Mouse (Mus musculus) mouse embryonic stem cell (cell line): ENCODE results near the gene Gm20388.

Source experiments
- in situ Hi-C, 2 experiments: fragments of 300-500 bp; cut with MboI; formaldehyde crosslinking; loops; 1 replicate in 1 of 2; 3 replicates in 1 of 2; pipeline ENCODE4 v1.14.3; 2019 to 2020; ENCODE audit warnings: low sequenced_read_pairs in 2 of 2, low pct_unique_long_range_greater_than_20kb in 1 of 2, mixed read lengths in 1 of 2; ENCODE audit not compliant: unreplicated experiment in 1 of 2

The Gm20388 gene

DNA sequence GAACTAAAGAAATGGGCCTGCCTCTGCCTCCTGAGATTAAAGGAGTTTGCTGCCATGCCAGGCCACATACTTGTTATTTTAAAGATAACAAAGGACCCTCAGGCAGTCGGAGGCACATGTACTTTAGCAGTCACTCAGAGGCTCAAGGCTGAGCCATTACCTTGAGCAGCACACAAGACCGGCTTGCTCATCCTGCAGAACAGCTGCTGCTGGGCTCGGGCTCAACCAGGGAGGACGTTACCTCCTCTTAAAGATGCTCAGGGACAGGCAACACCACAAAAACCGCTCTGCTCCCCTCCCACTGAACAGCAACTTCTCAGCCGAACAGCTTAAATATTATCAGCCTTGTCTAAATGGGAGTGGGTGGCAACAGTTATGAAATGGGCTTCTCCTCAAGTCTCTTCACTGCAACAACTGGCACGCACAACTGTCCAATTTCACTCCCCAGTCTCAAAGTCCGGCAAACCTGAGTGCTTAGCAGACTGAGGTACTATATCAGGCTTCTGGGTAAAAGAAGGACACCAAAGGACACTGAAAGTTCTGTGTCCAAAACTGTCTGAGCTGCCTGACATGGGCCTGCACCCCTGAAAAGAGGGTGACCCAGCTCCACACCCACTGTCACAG, 2991.4 kb downstream of the Gm20388 start:
- in situ Hi-C loops: no loop called here

DNA sequence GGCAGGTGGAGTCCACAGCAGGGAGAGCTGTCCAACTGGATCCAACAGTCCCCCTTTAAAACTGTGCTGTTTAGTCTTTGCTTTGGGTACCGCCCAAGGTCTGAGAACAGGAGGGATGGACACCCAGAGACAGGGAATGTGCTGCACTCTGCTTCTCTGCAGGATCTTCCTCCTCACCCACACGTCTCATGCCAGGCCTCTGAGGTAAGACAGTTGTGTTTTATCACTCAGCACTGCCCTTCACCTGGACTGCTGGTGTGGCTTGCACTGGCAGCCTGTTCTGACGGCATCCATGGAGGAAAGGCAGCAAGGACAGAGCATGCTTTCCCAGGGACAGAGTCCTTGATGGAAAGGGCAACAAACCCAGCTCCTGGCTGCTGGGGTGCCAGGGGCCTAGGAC, 2991.9 kb downstream of the Gm20388 start:
- in situ Hi-C loops: no loop called here

DNA sequence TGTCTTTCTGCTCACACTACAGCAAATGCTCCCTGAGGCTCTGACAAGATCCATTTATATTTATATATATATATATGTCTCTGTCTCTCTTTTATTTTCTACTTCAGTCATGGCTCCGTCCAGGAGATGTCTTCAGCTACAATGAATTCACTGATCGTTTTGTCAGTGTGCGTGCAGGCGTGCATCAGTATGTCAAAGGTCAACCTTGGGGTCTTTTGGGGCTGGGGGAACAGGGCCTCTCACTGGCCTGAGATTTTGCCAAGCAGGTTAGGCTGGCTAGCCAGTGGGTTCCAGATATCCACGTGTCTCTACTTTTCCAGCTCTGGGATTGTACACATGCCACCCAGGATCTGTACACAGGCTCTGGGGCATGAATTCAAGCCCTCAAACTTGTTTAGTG, 2992.4 kb downstream of the Gm20388 start:
- in situ Hi-C loops: no loop called here

DNA sequence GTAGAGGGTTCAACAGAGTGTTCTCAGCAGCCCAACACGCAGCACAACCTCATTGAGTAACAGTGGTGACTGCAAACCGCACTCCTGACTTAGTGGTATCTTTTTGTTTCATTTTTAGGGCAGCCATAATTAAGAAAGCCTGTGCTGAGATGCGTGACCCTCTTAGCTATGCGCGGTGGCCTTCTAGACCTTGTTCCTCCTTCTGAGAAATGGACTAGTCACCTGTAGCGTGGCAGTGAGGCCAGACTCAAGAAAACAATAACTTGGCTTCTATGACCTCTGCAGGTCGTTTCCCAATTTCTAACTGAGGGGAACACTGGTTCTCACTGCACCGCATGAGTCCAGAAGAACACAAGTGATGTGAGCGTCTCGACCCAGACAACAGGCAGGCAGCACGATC, 2993.9 kb downstream of the Gm20388 start:
- in situ Hi-C loops: no loop called here

DNA sequence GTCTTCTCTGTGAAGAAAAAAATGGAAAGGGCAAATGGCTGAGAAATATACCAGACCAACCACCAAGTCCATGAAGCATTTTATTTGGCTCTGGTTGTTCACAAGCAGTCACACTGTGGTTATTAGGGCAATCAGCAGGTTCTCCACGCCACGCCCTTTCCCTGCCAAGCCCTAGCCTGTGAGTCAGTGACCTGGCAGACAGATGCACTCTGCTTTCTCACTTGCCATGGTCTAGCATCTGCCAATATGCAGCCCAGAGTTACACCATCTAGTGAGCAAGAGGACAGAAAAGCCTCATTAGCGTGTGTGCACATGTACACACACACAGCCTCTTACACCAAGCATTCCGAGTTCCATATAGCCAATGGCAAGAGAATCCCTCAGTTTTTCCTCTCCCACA, 2994.7 kb downstream of the Gm20388 start:
- in situ Hi-C loops: no loop called here

DNA sequence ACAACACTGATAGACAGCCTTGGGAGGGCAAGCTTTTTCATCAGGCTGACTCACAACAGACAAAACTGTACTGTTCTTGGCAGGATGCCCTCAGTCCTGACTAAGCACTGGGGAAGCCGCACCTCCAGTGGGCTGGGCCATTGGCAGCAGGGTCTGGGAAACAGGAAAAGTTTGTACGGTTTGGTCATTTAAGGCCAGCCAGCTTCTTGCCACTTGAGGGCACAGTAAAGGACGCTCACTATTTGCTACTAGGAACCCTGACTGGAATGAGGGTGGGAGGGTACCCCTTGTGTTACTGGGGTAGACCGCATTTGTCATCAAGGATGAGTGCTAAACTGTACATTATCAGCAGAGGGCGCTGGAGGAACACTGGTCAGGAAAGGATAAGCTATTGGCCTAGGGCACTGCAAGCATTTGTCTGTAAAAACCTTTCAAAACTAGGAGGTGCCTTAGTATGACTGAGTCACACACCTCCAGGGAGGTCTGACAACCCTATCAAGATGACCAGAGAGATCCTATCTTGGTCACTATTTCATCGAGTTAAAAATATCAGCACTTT, 2995.9 kb downstream of the Gm20388 start:
- in situ Hi-C loops: no loop called here

DNA sequence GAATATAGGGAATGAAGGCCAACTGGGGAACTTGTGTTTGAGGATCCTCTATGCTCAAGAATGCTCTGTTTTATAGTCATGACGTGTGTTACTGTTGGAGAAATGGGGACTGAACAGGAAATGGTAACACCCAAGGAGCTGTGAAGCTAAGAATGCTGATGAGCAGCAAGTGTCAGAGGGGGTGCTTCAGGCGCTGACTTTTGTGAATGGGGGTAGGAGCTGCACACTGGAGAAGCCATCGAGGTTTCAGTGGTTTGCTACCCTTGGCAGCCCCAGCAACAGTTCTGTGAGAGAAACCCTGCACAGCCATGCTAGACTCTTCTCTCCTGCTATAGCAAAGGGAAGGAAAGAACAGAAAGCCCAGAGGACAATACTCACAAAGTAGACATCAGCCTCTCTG, 3001.5 kb downstream of the Gm20388 start:
- in situ Hi-C loops: no loop called here

DNA sequence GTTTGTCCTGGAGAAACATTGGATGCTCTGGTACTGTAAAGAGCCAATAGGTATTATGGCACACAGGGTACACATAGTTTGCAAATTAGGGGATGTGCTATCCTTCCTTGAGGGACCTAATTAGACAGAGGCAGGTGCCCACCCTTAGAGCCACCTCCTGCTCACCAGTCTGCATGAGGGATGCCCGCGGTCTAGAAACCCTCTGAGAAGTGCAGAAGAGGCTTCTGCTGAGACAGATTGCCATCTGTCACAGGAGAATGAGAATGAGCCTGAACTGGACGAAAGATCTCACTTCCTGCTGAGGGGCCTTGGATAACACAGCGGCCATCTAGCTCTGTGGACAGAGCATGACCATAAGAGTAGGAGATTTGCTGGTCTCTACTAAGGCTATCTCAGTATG, 3002.2 kb downstream of the Gm20388 start:
- in situ Hi-C loops: no loop called here

DNA sequence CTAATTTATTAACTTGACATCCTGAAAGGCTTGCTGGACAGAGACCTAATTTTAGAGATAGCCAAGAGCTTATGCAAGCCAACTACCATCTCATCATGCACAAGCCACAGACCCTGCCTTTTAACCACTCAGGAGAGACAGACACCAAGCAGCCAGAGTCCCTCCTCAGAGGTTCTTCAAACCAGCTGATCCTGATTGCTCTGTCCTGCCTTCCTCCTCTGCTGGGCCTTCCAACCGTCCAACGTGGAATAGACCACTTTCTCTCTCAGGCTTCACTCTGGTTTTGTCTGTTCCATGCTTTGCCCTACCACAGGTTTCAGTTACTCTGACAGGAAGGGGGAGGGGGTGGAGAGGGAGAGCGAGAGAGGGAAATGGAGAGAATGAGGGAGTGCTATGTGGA, 3006.1 kb downstream of the Gm20388 start:
- in situ Hi-C loops: no loop called here

DNA sequence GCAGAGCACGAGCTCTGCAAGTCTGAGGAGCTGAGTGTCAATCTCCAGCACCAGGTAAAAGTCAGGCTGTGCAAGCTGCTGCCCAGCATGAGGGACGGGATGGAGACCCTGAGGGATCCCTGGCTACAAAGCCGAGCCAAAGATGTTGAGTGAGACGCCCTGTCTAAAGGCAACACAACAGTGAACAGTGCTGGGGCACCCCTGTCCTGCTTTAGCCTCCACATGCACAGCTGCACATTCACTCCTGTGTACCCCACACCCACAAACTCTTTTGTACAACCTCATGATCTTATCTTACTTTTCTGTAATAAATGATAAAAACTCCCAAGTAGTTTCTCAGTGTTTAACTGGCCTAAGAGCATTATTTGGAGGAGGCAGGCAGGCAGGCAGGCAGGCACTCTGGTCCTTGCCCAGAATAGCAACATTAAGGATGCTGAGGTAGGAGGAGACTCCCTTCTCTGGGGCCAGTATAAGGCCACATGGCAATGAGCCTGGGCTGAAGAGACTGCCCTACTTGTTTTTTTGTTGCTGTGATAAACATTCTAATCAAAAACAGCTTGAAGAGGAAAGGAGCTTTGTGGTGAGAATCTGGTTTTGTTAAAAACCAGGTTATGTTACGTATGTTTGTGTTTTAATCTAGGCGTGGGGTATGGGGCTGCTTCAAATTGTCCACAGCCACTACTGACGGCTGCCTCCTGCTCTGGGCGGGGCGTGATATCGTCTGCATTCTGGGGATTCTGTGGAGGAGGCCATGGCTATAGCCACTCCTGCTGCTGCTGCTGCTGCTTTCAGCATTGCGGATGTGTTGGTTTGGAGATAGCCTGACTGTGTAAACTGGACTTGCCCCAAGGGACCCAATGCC, 3007.1 kb downstream of the Gm20388 start:
- in situ Hi-C loops: no loop called here

DNA sequence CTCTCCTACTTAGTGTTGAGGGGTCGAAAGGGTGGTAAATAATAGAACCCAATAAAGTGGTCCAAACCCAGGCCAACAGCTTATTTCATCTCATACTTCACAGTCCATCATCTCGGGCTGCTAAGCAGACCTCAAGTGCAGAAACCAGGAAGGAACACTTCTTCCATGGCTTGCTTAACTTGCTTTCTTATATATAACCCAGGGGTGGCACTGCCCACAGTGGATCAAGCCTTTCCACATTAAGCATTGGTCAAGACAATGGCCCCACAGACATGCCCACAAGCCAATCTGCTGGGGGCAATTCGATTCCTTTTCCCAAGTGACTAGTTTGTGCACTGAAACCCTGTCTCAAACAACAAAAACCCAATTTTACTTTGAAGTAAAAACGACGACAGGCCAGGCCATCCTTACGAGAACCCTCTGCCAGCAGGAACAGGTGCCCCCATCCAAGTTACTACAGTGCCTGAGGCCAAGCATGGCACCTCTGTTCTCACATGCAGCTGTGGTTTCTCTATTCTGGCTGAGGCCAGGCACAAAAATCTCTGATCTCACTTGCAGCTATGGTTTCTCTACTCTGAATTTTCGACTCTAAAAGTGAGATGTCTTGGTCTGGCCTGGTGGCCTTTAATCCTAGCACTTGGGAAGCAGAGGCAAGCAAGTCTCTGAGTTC, 3007.9 kb downstream of the Gm20388 start:
- in situ Hi-C loops: no loop called here

DNA sequence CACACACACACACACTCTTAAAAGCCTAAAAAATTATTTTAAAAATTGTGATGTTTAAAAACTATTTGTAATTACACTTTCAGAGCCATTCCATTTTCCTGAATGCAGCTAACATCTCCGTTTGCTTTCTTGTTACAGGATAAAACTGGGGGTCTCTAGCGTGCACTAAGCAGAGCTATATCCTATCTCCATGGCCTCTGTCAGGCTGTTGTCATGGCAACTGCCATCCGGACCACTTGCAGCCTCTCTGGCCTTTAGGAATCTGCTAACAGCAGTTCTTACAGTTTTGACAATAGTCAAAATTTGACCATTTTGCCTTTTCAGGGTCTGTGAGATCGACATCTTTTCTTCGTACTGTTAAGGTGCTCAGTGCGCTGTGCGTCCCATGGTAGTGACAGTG, 3010.2 kb downstream of the Gm20388 start:
- in situ Hi-C loops: no loop called here

DNA sequence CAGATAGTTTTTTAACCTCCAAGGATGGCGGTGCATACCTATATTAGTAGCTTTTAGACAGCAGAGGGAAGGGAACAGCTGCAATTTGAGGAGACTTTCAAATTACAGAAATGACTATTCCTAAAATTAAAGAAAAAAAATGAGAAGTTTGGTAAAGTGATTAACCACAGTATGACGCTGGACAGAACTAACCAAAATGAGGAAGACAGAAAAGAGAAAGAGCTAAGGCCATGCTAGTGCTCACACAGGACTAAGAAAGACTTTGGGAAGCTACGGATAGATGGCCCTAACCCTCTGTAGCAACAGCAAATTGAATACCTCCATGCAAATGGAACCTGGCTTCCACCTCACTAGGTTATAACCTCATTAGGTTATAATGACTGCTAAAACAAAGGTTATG, 3012.3 kb downstream of the Gm20388 start:
- in situ Hi-C loops: no loop called here

DNA sequence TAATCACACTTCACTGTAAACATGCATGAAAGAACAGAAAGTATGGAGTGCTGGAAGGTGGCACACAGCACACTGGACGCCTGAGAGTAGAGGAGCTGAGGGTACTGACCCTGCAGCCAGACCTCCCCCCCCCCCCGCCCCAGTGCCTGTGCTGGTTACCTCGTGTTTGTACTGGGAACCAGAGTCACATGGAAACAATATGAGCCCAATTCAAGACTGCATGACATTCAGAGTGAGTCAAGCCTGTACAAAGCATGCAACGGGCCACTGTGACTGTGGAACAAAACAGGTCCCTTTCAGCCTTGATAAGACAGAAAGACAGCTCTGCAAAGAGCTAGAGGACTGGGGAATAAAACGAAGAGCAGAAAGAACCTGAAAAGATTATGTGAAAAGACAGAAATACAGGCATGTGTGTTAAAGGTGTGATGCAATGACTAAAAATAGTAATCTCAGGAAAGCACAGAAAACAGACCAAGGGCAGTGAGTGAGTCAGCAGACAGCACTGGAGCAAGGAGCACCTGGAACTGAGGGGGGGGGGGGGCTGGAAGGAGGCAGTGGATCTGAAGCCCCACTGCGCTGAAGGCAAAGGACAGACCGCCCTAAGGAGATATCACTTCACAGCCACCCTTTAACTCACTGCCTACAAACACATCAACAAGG, 3012.9 kb downstream of the Gm20388 start:
- in situ Hi-C loops: no loop called here

DNA sequence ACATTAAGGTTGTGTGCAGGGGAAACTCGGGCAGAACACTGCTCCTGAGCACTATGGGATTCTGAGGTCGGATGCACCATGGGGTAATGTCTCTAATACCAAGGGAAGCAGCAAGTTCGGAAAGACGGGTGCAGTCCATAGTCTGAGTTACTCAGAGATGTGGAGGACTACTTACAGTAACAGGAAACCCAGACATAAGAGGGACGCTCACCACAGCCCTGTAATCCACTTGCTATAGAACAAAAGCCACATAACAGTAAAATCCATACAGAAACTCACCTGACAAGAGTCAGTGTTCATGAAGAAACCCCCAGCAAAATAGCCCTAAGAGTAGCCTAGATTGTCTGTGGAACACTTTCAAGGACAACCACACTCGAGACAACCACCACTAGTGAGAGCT, 3013.4 kb downstream of the Gm20388 start:
- in situ Hi-C loops: no loop called here

DNA sequence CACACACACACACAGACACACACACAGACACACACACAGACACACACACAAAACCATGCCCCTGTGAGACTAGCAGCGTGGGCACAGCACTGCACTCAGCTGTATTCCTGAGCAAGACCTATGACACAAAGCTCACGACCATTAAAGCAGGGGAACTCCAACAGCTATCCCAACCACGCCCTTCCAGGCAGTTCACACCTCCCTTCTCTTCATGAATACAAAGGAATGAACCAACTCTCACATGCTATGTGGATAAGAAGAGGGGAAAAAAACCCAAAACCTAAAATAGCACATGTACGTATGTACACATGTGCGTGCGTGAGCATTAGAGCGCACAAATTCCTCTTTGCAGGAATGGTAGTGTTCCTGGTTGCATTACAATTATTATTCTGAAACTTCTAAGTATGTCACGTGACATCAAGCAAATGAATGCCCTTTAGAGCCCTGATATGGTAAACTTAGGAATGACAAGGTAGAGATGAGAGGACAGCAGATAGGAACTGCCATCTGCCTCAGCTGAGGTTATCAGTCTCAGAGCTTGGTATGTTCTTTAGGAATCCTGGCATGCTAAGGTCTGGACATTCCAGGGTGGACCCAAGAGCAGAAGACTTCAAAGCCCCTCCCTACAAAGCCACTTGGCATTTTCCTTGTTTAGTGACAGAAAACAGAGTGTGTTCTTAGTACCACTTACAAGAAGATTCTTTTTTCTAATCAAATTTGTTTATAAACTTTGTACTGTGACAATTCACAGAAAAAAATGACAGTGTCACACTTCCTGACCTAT, 3015.5 kb downstream of the Gm20388 start:
- in situ Hi-C loops: no loop called here

DNA sequence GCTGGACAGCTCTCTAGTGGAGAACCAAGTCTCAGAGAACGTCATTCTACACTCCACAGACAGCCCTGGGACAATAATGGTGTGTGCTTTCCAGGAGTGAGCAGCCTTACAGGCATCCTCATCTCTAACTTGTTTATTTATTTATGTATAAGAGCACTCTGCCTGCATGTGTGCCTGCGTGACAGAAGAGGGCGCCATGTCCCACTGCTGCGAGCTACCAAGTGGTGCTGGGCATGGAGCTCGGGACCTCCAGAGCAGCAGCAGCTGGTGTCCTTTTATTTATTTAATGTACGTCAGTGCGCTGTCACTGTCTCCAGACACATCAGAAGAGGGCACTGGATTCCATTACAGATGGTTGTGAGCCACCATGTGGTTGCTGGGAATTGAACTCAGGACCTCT, 3016.1 kb downstream of the Gm20388 start:
- in situ Hi-C loops: no loop called here

DNA sequence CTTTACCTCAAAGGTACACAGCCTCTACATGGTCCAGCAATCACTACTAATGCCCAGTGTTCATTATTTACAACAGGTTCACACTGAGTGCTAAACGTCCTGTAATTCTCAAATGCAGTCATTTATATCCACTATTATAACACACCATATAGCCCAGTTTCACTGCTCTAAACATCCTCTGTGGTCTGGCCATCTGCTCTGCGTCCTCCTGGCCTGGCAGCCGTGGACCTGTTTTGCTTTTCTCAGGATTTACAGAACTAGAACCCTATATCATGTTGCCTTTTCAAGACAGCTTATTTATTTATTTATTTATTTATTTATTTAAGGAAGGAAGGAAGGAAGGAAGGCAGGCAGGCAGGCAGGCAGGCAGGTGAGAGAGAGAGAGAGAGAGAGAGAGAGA, 3017.2 kb downstream of the Gm20388 start:
- in situ Hi-C loops: no loop called here
